Mouse (Mus musculus) embryonic fibroblast, embryonic 13.5 days (primary cell): ENCODE data around the gene Cdh3.

Experiments used
- CTCF ChIP-seq: IDR thresholded peaks from 2 replicates; pipeline ENCODE4 v1.5.1; 2011; ENCODE audit warnings: mild to moderate bottlenecking, control low read depth, low read length, moderate library complexity, borderline replicate concordance; ENCODE audit not compliant: insufficient read depth
- POLR2A ChIP-seq: IDR thresholded peaks from 2 replicates; pipeline ENCODE4 v1.6.1; 2011; ENCODE audit warnings: low read depth, mild to moderate bottlenecking, control low read depth, low read length, moderate library complexity

DNA sequence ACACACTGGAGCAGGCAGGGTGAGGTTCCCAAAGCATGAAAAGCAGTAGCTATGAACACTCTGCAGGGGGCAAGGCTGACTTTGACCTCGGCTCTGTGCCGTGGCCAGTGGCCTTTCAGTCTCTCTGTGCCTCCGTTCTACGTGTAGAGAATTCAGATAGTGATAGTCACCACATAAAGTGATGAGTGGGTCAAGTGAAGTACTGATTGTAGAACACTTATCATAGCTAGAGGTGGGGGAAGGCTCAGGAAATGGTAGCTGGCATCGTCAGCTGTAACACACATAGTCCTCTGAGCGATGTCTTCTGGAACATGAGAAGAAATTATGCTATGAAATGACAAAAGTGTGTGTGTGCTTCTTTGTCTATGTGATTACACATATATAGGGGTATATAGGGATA, 46.9 kb upstream of the Cdh3 start:
- no peak for TF ChIP-seq CTCF
- TF ChIP-seq POLR2A, result no peak
